Mouse (Mus musculus): ENCODE data around the gene Isca2. TPM values are rescaled to one million over a fixed set of nuclear protein-coding genes. Genes with fewer than 3 reads are reported as not detected.

The Isca2 gene
- total RNA-seq (2015; ENCODE audit: low replicate concordance) (254 and 272 TPM in 2 replicates), total RNA-seq (2017; ENCODE audit: low replicate concordance) (80.6 and 121 TPM in 2 replicates)

DNA sequence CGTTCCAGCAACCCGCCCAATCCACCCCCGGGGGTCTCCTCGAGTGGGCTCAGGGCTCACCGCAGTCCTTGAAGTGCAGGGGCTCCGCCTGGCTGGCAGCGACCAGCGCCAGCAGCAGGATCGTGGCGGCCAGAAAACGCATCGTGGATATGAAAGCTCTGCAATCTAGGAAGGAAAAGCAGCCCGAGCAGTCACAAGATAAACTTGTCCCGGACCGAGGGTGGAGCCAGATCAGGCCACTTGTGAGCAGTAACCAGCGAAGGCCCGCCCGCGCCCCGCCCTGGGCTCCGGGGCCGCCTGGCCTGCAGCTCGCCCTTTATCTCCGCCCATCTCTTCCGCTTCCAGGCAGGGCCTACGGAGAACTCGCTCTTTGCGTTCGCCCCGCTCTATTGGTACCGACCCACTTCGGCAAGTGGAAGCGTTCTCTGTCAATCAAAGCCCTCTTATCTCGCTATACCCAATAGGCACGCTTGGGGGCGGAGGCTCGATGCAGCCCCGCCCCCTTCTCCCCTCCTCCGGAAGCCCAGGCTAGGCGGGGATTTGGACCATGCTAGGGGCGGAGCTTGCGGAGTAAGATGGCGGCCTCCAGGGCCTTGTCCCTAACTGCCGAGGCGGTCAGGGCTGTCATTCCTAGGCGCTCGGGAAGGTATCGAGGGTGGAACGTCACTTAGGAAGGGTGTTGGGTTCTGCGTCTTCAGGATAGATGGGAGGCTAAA, at the start of gene Isca2, which contains the start of gene Npc2:
Isca2 (plus strand) TSS at position 526 of the 716 bp plus-strand sequence.
Npc2 (minus strand) TSS at position 427 of the 716 bp plus-strand sequence.
- peak; percentile 90 for ATAC-seq (replicated peaks; ENCODE audit: low FRiP score, poor library complexity, severe bottlenecking)

DNA sequence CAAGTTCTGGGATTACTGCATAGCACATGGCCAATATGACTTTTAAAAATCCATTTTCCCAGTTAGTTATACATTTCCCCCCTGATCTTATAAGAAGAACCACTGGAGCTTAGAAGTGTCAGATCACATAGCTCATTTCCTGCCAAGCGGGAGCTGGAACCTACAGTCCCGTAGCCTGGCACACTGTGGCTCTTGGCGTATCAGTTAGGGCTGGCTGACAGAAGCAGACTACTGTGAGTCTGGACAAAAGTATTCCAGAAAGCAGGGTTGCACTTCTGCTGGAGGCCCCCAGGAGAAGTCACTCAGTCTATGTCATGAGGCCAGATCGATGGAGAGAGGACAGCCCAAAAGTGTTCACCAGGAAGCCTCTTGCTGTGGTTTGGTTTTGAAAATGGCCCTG, 46.7 kb upstream of the Isca2 start:
- no peak for ATAC-seq (replicated peaks; ENCODE audit: low FRiP score, poor library complexity, severe bottlenecking)

DNA sequence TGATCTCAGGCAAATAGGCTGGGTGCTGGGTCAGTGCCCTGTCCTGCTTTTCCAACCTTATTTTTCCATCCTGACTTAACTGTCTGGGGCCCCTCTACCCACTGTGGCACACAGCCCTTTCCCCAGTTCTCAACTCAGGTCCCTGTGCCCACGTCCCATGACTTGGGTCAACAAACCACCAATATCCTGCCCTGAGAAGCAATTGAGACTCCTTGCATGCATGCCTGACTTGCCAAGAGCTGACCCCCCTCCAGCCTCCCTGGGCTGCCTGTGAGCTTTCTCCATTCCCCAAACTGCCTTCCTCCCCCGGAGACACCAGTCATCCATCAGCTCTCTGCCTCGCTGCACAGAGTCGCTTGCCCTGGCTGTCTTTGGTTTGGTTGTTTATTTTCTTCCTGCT, 46.1 kb upstream of the Isca2 start:
- ATAC-seq (replicated peaks; ENCODE audit: low FRiP score, poor library complexity, severe bottlenecking) = no peak

DNA sequence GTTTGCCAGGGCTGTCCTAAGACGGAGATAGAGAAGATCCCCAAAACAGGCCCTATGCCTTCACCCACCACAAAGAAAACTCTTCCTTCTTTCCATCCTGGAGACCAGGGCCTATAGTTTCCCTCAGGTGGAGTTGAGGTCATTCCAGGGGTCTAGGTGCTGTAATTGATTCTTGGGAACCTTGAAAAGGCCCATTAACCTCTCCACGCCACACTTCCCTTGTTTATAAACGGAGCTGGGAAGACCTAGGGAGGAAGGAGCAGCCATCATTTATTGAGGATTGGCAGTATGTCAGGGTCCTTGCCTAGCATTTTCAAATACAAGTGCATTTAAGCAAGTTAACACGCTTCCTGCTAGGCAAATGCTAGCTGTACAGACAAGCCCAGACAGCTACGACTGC, 45.6 kb upstream of the Isca2 start:
- ATAC-seq (replicated peaks; ENCODE audit: low FRiP score, poor library complexity, severe bottlenecking) = no peak

DNA sequence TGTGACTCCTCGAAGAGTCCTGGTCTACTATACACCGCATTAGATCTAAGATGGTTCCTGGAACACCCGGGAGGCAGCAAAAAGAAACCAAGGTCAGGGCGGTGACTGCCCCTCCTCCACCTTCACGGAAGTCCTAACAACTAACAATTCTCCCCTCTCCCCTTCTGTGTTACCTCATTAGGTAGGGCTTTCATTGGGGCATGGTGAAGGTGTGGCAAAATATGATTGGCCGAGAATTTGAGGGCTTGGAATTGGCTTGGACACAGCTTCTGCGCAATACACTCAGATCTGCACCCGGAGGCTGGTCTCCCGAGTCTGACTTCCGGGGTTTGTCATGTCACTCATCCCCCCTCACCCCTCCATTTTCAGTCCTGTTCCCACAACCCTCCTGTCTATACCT, 44.6 kb upstream of the Isca2 start:
- no peak for ATAC-seq (replicated peaks; ENCODE audit: low FRiP score, poor library complexity, severe bottlenecking)

DNA sequence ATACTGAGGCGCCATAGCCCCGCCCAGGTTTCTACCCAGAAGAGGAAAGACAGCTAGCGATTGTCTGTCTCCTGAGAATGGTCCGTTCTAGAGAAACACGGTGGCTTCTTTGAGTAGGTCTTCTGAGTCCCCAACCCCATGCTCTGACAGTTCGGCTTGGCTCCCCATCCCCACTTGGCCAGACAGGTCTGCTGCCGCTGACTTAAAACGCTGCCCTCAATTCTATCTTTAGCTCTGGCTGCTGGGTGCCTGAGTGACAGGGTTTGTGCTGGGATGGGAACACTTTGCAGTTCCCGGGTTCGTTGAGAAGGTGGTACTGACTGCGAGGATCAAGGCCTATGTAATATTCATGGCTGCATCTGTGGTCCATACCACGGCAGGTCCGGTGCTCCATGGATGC, 39.7 kb upstream of the Isca2 start:
- ATAC-seq (replicated peaks; ENCODE audit: low FRiP score, poor library complexity, severe bottlenecking) = no peak

DNA sequence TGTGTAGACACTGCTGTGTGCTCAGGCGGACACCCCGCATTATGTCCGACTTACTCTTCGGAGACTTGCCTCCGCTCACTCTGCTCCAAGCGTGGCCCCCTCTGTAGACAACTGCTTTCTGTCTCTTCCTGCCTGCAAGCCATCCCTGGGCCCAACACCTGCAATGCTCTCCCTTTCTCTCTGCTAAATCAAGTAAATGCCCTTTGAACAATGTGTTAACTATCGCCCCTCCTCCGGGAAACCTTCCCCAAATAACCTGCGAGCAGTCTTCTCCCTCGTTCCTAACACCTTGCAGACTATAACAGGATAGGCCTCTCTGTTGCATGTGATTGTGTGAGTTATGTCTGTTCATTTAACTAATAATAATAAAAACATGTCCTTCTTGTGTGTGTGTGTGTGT, 29.6 kb upstream of the Isca2 start:
- ATAC-seq (replicated peaks; ENCODE audit: low FRiP score, poor library complexity, severe bottlenecking) = no peak

DNA sequence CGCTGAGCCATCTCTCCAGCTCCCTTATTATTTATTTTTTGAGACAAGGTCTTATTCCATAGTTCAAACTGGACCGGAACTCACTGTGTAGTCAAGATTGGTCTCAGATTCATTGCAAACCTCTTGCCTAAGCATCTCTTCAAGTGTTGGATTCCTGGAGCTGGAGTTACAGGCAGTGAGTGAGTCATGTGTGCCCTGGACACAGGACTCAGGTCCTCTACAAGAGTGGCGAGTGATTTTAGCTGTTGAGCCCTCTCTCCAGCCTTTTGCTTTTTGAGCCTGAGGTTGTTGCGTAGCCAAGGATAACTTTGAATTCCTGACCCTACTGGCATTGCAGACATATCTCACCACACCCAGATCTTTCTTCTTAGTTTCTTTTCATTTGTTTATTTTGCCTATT, 27.4 kb upstream of the Isca2 start:
- ATAC-seq (replicated peaks; ENCODE audit: low FRiP score, poor library complexity, severe bottlenecking) = no peak

DNA sequence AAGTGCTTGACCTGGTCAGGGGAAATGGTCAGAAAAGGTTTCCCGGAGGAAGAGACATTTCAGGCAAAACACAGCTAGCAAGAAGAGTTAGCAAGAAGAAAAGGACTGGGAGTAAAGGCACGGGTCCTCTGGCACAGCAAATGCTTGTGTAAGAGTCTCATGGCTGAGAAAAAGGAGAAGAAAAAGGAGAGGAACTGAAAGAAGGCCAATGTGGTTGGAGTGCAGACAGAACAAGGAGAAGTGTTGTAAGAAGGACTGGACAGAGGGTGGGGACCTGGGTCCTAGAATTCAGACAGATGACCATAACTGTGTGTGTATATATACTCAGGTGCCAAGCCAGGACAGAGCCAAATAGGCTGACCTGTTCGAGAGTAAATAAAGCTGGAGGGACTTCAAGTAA, 24.9 kb upstream of the Isca2 start:
- ATAC-seq (replicated peaks; ENCODE audit: low FRiP score, poor library complexity, severe bottlenecking) = no peak

DNA sequence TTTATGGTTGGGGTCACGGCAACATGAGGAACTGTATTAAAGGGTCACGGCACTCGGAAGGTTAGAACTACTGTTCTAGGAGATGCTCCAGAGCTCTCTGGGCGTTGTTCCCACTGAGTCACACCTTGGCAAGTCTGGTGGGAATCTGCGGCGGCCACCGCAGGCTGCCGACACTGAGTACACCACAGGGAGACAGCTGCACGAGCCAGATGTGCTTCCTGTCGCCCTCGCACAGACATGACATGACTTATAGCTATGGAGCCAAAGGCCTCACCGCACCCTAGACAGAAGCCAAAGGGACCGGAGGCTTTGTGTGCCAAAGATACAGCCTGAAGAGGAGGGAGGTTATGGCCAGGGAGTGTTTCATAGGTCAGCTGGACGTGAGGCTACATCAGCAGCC, 22.4 kb upstream of the Isca2 start:
- ATAC-seq (replicated peaks; ENCODE audit: low FRiP score, poor library complexity, severe bottlenecking) = no peak

DNA sequence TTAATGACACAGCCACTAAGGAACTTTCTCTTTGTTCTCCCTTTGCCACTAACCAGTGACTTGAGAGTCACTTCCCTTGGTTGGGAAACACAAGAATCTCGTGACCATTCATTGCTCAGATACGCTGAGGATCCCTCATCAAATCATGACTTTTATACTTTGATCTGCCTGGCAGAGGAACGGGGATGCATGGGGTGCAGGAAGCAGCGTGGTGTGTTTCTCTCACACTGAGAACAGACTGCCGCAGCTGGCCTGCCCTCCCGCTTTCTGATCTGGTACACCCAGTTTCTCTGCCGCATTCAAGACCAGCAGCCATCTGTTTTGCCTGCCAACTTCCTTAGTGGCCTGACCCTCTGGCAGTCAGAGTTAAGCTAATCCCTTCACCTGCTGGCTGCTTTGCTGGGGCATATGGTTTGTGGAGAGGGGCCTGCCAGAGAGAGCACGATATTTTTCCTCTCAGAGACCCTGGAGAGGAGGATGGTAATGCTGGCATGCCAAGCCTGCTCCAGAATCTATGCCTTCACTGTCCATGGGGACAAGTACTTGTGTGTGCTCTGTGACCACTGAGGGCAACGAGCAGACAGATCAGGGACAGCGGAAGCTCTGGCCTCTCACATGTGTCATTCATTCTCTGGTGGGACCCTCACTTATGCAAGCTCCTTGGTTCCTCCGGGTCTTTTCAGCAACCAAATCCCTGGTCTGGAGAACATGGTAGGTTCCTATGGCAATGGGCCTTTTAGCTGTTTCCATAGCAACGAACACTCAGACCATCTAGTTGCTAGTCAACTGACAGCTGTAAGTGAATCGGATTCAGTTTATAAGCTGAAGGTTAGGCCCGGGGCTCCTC, 20.7 kb upstream of the Isca2 start:
- no peak for ATAC-seq (replicated peaks; ENCODE audit: low FRiP score, poor library complexity, severe bottlenecking)

DNA sequence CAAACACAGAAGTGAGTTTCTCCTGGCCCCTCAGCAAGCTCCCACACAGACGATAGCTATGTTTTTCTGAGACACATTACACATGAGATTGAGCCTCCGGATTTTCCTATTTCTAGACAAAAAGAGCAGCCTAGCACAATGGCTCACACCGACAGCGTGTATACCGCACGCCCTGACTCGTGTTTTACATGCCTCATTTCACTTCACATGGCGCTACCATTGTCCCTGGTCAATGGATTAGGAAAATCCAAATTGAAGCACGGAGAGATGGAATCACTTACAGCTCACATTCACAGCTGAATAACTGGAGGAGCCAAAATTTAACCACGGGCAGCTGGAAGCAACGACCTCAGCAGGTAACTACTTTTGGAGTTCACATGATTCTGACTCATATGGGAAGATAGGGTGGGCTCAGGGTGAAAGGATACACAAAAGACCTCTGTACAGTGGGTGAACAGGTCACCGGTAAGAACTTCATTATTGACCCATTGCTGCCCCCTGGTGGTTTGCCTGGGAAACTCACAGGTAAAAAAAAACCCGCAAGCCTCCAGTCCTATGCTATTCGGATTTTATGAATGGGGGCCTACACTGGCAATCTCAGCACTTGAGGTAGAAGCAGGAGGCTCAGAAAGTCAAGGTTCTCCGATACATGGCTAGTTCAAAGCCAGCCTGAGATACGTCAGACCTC, 17.9 kb upstream of the Isca2 start:
- ATAC-seq (replicated peaks; ENCODE audit: low FRiP score, poor library complexity, severe bottlenecking) = peak; percentile 69; the same call in 1 of the 2 replicates

DNA sequence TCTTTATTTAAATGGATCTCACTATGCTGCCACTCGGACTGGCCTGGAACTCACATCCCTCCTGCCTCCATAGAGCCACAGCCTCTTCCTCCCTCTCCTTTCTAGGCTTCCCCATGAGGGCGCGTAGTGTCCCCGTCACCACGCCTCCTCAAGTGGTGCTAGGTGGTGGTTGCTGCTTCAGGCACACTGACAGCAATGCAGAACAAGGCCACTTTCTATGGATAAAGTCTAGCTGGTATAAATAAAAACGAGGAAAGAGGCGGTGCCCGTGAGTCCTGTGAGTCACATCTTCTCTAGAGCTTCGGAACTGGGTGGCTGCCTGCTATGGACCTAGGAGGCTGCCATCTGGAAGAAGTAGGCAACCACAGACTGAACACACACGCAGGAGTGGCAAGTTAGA, 17.0 kb upstream of the Isca2 start:
- ATAC-seq (replicated peaks; ENCODE audit: low FRiP score, poor library complexity, severe bottlenecking) = no peak

DNA sequence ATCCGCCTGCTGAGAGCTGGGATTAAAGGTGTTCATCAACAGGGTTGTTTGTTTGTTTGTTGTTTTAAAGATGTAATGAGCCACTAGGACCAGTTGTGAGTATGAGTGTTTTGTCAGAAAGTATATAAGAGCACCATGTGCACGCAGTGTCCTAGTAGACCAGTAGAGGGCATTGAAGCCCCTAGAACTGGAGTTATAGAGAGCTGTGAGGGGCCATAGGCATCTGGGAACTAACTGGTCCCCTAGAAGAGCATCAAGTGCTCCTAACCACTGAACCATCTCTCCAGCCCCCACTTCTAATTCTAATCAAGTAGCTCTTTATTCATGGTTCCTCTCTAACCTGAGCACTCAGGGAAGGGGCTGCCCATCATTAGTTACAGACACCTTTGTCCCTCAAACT, 14.0 kb upstream of the Isca2 start:
- ATAC-seq (replicated peaks; ENCODE audit: low FRiP score, poor library complexity, severe bottlenecking) = no peak

DNA sequence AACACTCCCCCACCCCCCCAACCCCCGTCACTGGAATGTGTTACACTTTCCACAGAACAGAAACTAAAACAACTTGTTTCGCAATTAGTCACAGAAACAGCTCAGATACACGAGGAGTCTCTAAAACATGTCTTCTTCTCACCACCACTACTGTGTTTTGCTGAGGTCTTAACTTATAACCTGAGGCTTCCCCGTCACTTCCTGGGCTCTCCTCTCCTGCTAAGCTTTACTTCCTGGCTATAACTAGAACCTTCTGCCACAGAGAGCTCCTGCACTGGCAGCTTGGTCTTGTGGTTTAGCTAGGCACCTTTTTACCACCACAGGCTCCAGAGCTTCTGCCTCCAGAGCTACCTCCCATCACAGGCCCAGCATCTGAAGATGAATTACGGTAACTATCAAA, 10.5 kb upstream of the Isca2 start:
- no peak for ATAC-seq (replicated peaks; ENCODE audit: low FRiP score, poor library complexity, severe bottlenecking)

DNA sequence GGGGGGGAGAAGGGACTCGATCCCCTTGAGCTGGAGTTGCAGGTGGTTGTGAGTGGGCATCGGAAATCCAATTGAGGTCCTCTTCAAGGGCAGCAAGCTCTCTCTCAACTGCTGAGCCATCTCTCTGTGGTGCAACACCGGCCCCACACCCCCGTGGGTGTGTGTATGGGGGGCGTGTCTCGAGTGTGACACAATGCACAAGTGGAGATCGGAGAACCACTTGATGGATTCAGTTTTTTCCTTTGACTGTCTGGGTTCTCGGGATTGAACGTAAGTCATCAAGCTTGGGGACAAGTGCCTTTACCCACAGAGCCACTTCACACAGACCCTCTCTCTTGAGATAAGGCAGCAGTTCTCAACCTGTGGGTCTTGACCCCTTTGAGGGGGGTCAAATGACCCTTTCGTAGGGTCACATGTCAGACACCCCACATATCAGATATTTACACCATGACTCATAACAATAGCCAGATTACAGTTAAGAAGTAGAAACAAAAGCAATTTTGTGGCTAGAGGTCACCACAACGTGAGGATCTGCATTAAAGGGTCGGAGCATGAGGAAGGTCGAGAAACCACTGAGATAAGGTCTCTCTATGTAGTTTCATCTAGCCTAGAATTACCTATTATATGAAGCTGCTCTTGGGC, 9.4 kb upstream of the Isca2 start:
- ATAC-seq (replicated peaks; ENCODE audit: low FRiP score, poor library complexity, severe bottlenecking) = no peak

DNA sequence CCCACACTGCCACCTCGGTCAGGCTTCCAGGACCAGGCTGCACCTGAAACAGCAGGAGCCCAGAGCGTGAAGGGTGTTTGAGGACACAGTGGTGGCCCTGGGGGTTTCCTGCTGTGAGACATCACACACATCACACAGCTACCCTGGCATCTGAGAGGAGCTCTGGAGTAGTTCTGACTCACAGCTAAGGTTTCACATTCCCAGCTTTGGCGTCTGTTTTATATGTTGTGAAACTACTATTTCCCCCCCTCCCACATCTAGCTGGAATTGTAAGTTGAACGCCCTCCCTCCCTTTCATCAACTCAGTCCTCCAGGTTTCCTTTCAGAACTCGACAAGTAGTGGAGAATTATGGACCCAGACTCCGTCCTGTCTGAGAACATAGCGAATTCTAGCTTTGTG, 8.3 kb upstream of the Isca2 start:
- ATAC-seq (replicated peaks; ENCODE audit: low FRiP score, poor library complexity, severe bottlenecking) = no peak

DNA sequence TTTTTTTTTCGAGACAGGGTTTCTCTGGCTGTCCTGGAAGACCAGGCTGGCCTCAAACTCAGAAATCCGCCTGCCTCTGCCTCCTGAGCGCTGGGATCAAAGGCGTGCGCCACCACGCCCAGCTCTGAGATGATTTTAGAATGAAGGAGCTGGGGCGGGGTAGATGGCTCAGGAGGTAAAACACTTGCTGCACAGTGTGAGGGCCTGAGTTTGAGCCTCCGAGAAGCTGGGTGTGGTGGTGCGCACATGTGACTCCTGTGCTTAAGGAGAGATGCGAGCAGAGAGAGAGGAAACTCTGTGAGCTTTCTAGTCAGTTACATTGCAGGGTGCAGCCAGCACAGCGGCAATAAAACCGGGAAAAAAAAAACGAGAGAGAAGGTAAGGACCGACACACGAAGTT, 7.5 kb upstream of the Isca2 start:
- no peak for ATAC-seq (replicated peaks; ENCODE audit: low FRiP score, poor library complexity, severe bottlenecking)

DNA sequence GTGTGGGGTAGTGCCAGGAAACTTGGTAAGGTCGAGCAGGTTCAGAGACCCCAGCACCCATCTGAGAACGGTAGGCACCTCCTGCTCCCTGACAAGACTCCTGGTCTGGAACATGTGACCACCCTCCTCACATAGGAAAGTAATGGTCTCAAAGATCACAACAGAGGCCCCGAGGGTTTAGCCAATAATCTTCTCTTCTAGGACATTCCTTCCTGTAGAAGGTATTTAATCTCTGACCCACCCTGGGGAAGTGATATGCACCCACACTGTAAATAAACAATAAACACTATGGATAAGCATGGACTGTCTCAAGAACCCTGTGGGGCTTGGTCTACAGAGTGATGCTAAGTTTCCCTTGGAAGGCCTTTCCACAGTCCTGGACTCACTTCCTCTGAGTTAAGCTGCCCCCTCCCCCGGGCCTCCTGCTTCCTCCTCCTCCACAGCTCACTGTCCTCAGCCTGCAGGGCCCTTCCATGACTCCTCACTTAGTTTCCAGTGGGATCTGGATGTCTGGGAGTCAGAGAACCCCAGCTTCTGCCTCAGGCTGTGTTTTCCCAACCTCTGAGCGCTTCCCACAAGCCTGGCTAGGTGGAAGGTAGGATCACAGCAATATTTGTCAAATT, 6.8 kb upstream of the Isca2 start:
- no peak for ATAC-seq (replicated peaks; ENCODE audit: low FRiP score, poor library complexity, severe bottlenecking)

DNA sequence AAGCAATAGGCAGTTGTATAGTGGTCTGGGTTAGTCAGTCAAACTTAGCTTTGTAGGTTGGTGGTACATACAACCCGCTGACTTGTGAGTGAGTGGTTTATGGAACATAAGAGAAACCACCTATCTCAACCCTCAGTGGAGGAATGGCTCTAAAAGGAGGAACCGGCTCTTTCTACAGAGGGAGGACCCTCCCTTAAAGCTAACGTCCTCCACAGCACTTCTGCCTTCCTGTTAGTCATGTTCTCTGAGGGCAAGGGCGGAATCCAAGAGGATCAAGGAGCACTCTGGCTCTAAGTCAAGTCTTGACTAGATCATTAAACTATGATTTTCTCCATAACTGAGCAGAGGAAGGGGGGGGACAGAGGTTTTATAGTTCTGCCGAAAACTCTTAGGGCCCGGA, 5.5 kb upstream of the Isca2 start:
- ATAC-seq (replicated peaks; ENCODE audit: low FRiP score, poor library complexity, severe bottlenecking) = no peak

All from erythroid progenitor cell, adult 5-6 weeks (primary cell).